Mouse (Mus musculus) lung, embryonic 14.5 days (tissue): Measurements from ENCODE around the gene Dmd. TPM values are rescaled to one million over a fixed set of nuclear protein-coding genes. Genes with fewer than 3 reads are reported as not detected.
A peak's percentile ranks its signal among the peaks of the same experiment; 100 is the strongest.

Experiments used
- ATAC-seq: fragments of 200-750 bp; cut with Nextera tagmentation; 2 replicates; pipeline ENCODE4 v1.8.0; 2017; ENCODE audit warnings: mild to moderate bottlenecking, moderate TSS enrichment, moderate library complexity; ENCODE audit not compliant: insufficient read depth
- DNase-seq: peaks from one replicate; pipeline ENCODE4 v3.0.0-alpha.2; 2015
- H3K27ac ChIP-seq: fragments of 300-500 bp; sonication (generic); 2 replicates; pipeline ENCODE4 v1.5.1; 2014; ENCODE audit warnings: low read depth, mild to moderate bottlenecking, moderate library complexity
- H3K27me3 ChIP-seq: fragments of 300-500 bp; sonication (generic); 2 replicates; pipeline ENCODE4 v1.6.1; 2014; ENCODE audit warnings: low read length, control low read depth; ENCODE audit not compliant: insufficient read depth
- H3K36me3 ChIP-seq: fragments of 300-500 bp; sonication (generic); 2 replicates; pipeline ENCODE4 v1.6.1; 2014; ENCODE audit warnings: control low read depth; ENCODE audit not compliant: insufficient read depth
- H3K4me1 ChIP-seq: fragments of 300-500 bp; sonication (generic); 2 replicates; pipeline ENCODE4 v1.6.1; 2014; ENCODE audit warnings: antibody characterized with exemption, control low read depth; ENCODE audit not compliant: insufficient read depth
- H3K4me2 ChIP-seq: fragments of 300-500 bp; sonication (generic); 2 replicates; pipeline ENCODE4 v1.6.1; 2014; ENCODE audit warnings: mild to moderate bottlenecking
- H3K4me3 ChIP-seq: fragments of 300-500 bp; sonication (generic); 2 replicates; pipeline ENCODE4 v1.5.1; 2014; ENCODE audit warnings: low read depth, low read length
- H3K9ac ChIP-seq: fragments of 300-500 bp; sonication (generic); 2 replicates; pipeline ENCODE4 v1.6.1; 2014
- H3K9me3 ChIP-seq: fragments of 300-500 bp; sonication (generic); 2 replicates; pipeline ENCODE4 v1.6.1; 2016; ENCODE audit warnings: low read depth, low read length, control low read depth
- CTCF ChIP-seq: IDR thresholded peaks from 2 replicates; pipeline ENCODE4 v1.5.1; 2016; ENCODE audit warnings: antibody characterized with exemption, low read depth
- WGBS: fragments of 180-500 bp; shearing (Covaris S2); extraction: QIAGEN DNeasy Blood & Tissue Kit; methylation state at CpG from one replicate; pipeline ENCODE4 v1.1.7; 2014; 5-methylcytosine and 5-hydroxymethylcytosine counted together
- polyA plus RNA-seq: library from polyadenylated mRNA; unstranded; fragments of >200 nt; fragmentation: Nextera tagmentation; extraction: Ambion mirVana; gene quantifications from 2 replicates; pipeline ENCODE4 v1.2.1, GENCODE M21; 2014

Gene Dmd
- polyA plus RNA-seq, 1 experiment from 2014 or later = 26.6 TPM

GRCm38 (mm10) chrX:84553441-84553840 lies 1604.8 kb downstream of the Dmd start:
- DNase-seq = no peak
- no peak overlapping the region for H3K9ac ChIP-seq
- H3K27ac ChIP-seq = no peak overlapping the region
- H3K4me3 ChIP-seq = no peak overlapping the region
- H3K27me3 ChIP-seq = no peaks in the 10 kb centered on the region
- TF ChIP-seq CTCF = no peak
- H3K9me3 ChIP-seq = no peaks in the 10 kb centered on the region
- H3K4me1 ChIP-seq = no peaks in the 10 kb centered on the region
- no peaks in the 10 kb centered on the region for H3K36me3 ChIP-seq
- no peak for ATAC-seq
- 7% methylated on average over 1 of the region's 1 CpGs for WGBS
- no peak overlapping the region for H3K4me2 ChIP-seq

DNA sequence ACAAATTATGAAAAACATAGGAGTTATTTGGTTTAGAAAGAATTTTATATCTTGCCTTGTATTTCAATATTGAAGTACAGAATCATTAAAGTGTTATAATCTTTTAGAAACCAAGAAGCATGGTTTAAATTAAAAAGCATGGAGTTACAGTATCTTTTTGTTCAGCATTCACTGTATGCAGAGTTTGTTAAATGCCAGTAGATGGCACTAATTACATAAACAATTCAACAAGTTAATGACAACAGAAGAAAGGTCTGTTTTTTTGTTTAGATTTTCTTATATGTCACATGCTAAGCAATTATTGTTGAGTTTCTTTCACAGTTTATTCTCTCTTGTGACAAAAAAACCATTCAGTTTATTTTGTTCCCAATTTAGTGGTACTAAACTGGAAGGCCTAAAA lies 1649.8 kb downstream of the Dmd start:
- no peak overlapping the region for H3K4me2 ChIP-seq
- no peak overlapping the region for H3K27ac ChIP-seq
- TF ChIP-seq CTCF = no peak
- H3K27me3 ChIP-seq = no peaks in the 10 kb centered on the region
- no peak for ATAC-seq
- H3K4me3 ChIP-seq = no peak overlapping the region
- DNase-seq = peak; percentile 2
- H3K4me1 ChIP-seq = no peaks in the 10 kb centered on the region
- H3K9me3 ChIP-seq = no peaks in the 10 kb centered on the region
- H3K9ac ChIP-seq = no peak overlapping the region
- H3K36me3 ChIP-seq = no peaks in the 10 kb centered on the region

DNA sequence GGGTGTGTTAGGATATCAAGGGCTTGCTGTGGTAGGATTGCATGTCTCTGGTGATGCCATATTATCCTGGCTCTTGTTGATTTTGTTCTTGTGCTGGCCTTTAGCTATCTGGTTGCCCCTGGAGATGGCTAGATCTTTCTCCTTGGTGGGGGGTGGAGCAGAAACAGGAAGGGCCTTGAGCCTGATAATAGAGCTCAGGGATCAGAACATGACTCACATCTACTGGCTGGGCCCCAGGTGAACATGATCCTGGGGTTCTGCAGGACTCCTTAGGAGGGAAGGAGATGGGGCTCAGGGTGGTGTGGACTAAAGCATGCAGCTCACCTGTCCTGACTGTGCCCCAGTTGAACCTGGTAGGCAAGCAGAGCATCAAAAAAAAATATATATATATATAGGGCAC lies 1691.8 kb downstream of the Dmd start:
- DNase-seq = no peak
- Histone ChIP-seq H3K9ac (no peak overlapping the region), H3K27ac (no peak overlapping the region), H3K9me3 (no peaks in the 10 kb centered on the region), H3K27me3 (no peaks in the 10 kb centered on the region), H3K4me3 (no peak overlapping the region), H3K4me1 (no peaks in the 10 kb centered on the region), H3K4me2 (no peak overlapping the region), H3K36me3 (no peaks in the 10 kb centered on the region)
- ATAC-seq = no peak
- no peak for TF ChIP-seq CTCF

- DNase-seq = no peak
- TF ChIP-seq CTCF = no peak
- H3K4me1 ChIP-seq = no peaks in the 10 kb centered on the region
- ATAC-seq = no peak
- H3K9me3 ChIP-seq = no peaks in the 10 kb centered on the region
- no peak overlapping the region for H3K4me2 ChIP-seq
- H3K9ac ChIP-seq = no peak overlapping the region
- no peak overlapping the region for H3K4me3 ChIP-seq
- no peaks in the 10 kb centered on the region for H3K36me3 ChIP-seq
- H3K27me3 ChIP-seq = no peaks in the 10 kb centered on the region
- 35% methylated on average over 4 of the region's 4 CpGs for WGBS
- H3K27ac ChIP-seq = no peak overlapping the region
Observed at GRCm38 (mm10) chrX:84747683-84748082, 1799.0 kb downstream of the Dmd start.

DNA sequence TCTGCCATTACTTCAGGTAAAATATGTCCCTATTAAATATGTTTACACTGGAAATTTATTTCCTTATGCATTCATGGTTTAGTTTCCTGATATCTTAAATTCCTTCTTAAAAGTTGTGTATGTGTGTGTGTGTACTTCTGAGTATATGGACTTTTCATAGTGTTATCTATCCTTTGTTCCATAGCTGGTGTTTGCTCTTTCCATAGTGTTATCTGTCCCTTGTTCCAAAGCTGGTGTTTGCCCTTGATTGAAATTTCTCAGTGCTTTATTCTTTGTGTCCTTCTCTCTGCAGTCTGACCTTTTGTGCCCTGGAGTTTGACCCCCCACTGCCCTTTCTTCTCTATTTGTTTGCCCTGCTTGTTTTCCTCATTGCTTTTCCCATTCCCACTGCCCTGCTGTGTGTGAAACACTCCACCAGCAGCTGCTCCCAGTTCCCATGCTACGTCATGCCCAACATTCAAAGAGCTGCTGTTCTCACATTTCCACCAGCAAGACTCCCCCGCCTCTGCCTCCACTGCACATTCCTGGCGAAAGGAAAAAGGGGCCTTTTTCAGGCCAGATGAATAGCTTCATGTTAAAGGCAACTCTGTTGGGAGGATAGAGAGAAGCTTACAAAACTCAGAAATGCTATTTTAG lies 1911.5 kb downstream of the Dmd start:
- ATAC-seq (peak; percentile 90; the same call in 1 of the 2 replicates), DNase-seq (peak; percentile 54)
- no peaks in the 10 kb centered on the region for H3K9me3 ChIP-seq
- no peaks in the 10 kb centered on the region for H3K36me3 ChIP-seq
- H3K4me2 ChIP-seq = no peak overlapping the region
- H3K27ac ChIP-seq = no peak overlapping the region
- TF ChIP-seq CTCF = no peak
- no peak overlapping the region for H3K9ac ChIP-seq
- 13% methylated on average over 3 of the region's 3 CpGs for WGBS
- no peaks in the 10 kb centered on the region for H3K4me1 ChIP-seq
- H3K4me3 ChIP-seq = no peak overlapping the region
- no peaks in the 10 kb centered on the region for H3K27me3 ChIP-seq

DNA sequence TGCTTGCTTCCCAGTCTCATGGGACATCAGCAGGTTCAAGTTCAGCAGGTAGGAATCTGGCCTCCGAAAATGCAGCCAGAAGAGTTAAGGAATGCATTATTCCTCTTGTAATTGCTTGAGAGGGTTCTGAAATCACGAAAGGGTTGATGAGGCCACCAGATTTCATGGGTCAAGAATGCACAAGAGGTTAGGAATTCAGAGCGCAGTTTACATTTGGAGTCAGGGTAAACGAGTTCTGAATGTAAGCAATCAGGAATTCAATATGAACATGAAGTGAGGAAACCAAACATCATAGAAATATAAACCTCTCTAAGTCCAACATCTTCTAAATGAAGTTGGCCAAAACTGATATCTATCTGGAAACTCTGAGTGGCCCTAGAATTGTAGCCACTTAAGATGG lies 1924.4 kb downstream of the Dmd start:
- no peak overlapping the region for H3K9ac ChIP-seq
- no peak overlapping the region for H3K4me2 ChIP-seq
- peak; percentile 29 for DNase-seq
- H3K4me3 ChIP-seq = no peak overlapping the region
- no peaks in the 10 kb centered on the region for H3K9me3 ChIP-seq
- no peak overlapping the region for H3K27ac ChIP-seq
- no peaks in the 10 kb centered on the region for H3K4me1 ChIP-seq
- no peaks in the 10 kb centered on the region for H3K27me3 ChIP-seq
- ATAC-seq = no peak
- H3K36me3 ChIP-seq = no peaks in the 10 kb centered on the region
- TF ChIP-seq CTCF = no peak
- 45% methylated on average over 4 of the region's 4 CpGs for WGBS

GRCm38 (mm10) chrX:84878125-84878524 lies 1929.5 kb downstream of the Dmd start:
- Histone ChIP-seq H3K9ac (no peak overlapping the region), H3K4me1 (no peaks in the 10 kb centered on the region), H3K36me3 (no peaks in the 10 kb centered on the region), H3K9me3 (no peaks in the 10 kb centered on the region), H3K4me3 (no peak overlapping the region), H3K4me2 (no peak overlapping the region), H3K27ac (no peak overlapping the region), H3K27me3 (no peaks in the 10 kb centered on the region)
- DNase-seq (no peak), ATAC-seq (no peak)
- 45% methylated on average over 3 of the region's 3 CpGs for WGBS
- TF ChIP-seq CTCF = no peak
